Mouse (Mus musculus): ENCODE data around the gene Negr1.

Negr1 gene

GRCm38 (mm10) chr3:156903925-156904576 lies 342.5 kb downstream of the Negr1 start:
- peak; percentile 12 for DNase-seq (ENCODE audit: low spot score)

- DNase-seq (ENCODE audit: low spot score) = no peak
Observed at GRCm38 (mm10) chr3:156912816-156913215, 351.2 kb downstream of the Negr1 start.

GRCm38 (mm10) chr3:156921369-156921768 lies 359.8 kb downstream of the Negr1 start:
- DNase-seq (ENCODE audit: low spot score) = no peak

GRCm38 (mm10) chr3:156923159-156923558 lies 361.6 kb downstream of the Negr1 start:
- DNase-seq (ENCODE audit: low spot score) = no peak

- no peak for DNase-seq (ENCODE audit: low spot score)
Observed at GRCm38 (mm10) chr3:156925102-156925501, 363.5 kb downstream of the Negr1 start.

GRCm38 (mm10) chr3:156928396-156929061 lies 366.9 kb downstream of the Negr1 start:
- peak; percentile 37 for DNase-seq (ENCODE audit: low spot score)

GRCm38 (mm10) chr3:156929062-156929397 lies 367.4 kb downstream of the Negr1 start:
- peak; percentile 49 for DNase-seq (ENCODE audit: low spot score)

GRCm38 (mm10) chr3:156929677-156930440 lies 368.3 kb downstream of the Negr1 start:
- DNase-seq (ENCODE audit: low spot score) = no peak

- no peak for DNase-seq (ENCODE audit: low spot score)
Observed at GRCm38 (mm10) chr3:156931011-156931410, 369.4 kb downstream of the Negr1 start.

GRCm38 (mm10) chr3:156931540-156931939 lies 369.9 kb downstream of the Negr1 start:
- no peak for DNase-seq (ENCODE audit: low spot score)

GRCm38 (mm10) chr3:156934778-156935290 lies 373.2 kb downstream of the Negr1 start:
- no peak for DNase-seq (ENCODE audit: low spot score)

GRCm38 (mm10) chr3:156947404-156947803 lies 385.8 kb downstream of the Negr1 start:
- peak; percentile 44 for DNase-seq (ENCODE audit: low spot score)

GRCm38 (mm10) chr3:156952970-156953369 lies 391.4 kb downstream of the Negr1 start:
- no peak for DNase-seq (ENCODE audit: low spot score)

GRCm38 (mm10) chr3:156955094-156955493 lies 393.5 kb downstream of the Negr1 start:
- DNase-seq (ENCODE audit: low spot score) = no peak

- peak; percentile 69 for DNase-seq (ENCODE audit: low spot score)
Observed at GRCm38 (mm10) chr3:156958640-156959039, 397.0 kb downstream of the Negr1 start.

GRCm38 (mm10) chr3:156968764-156969163 lies 407.2 kb downstream of the Negr1 start:
- DNase-seq (ENCODE audit: low spot score) = no peak

GRCm38 (mm10) chr3:156971104-156971503 lies 409.5 kb downstream of the Negr1 start:
- DNase-seq (ENCODE audit: low spot score) = no peak

- no peak for DNase-seq (ENCODE audit: low spot score)
Observed at GRCm38 (mm10) chr3:156976816-156977215, 415.2 kb downstream of the Negr1 start.

- DNase-seq (ENCODE audit: low spot score) = no peak
Observed at GRCm38 (mm10) chr3:156980042-156980716, 418.6 kb downstream of the Negr1 start.

GRCm38 (mm10) chr3:156982102-156982501 lies 420.5 kb downstream of the Negr1 start:
- DNase-seq (ENCODE audit: low spot score) = no peak

GRCm38 (mm10) chr3:156987113-156987512 lies 425.5 kb downstream of the Negr1 start:
- no peak for DNase-seq (ENCODE audit: low spot score)

GRCm38 (mm10) chr3:156992171-156992570 lies 430.6 kb downstream of the Negr1 start:
- DNase-seq (ENCODE audit: low spot score) = no peak

Data from layer of hippocampus, adult 11-12 months (tissue).